Mouse (Mus musculus): ENCODE measurements around the gene Zfp719. TPM values are rescaled to one million over a fixed set of nuclear protein-coding genes. Genes with fewer than 3 reads are reported as not detected.

Gene Zfp719
- total RNA-seq, 2 experiments from 2014 or later: 7.8 to 11.8 TPM

DNA sequence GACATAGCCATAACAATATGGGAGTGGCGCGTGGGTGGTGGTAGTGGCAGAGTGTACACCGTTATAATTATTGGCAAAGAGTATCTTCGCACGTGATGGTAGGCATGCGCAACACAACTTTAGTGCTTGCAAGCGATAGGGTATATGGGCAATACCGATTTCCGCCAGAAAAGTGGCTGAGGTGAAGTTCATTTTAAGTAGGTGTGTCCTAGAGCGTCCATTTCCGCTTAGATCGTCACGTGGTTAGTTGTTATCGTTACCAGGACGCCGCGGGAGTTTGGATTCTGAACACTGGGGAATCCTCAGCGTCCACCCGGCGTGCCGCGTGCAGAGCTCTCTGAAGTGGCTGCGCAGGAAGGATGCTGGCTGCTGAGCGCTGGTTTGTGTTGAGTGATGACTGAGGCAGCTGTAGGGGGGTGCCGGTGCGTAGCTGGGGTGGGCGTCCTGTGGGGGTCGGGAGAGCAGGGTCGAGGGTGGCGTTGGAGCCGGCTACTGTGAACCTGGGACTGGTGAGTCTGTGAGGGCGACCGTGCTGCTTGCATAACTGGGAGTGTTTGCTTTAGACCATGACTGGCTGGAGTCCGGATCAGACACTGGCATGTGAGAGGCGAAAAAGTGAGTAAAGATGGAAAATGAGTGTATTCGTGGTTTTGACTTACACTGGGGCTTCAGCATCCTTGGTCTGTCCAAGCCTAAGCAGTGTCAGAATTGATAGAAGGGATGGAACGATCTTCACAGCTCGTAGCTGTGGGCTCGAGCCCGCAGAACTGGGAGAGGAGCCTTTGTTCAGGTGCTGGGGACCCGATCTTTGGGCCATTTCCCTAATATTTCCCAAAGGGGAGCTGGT, 27.7 kb downstream of the Zfp719 start, which contains the start of gene Zfp819:
Zfp819 (plus strand) TSS at position 274 of the 847 bp plus-strand sequence.
- peak; percentile 29 to 42 for DNase-seq (ENCODE audit: low spot score in 2 of 2)

DNA sequence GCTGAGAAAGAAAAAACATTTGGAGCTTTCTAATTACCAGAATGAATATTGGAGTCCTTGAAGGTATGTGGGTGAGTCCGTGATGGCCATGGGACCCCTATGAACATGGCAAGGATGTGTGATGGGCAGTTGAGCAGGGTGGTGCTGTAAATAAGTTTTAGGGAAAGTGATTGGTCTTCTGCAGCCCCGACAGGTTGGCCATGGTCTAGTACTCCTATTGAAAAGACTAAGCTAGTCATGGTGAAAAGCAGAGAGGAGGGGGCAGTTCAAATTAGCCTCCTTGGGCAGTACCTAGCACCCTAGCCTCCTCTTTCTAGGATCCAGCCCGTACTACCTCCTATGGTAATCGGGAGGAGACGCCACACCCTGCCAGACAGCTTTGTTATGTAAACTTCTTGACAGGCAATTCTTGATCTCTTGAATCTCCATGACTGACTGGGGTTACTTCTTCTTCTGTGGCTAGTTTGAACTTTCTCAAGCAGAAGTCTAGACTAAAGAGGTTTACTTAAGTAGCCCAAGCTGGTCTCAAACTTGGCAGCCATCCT, 28.4 kb downstream of the Zfp719 start:
- no peak for DNase-seq (ENCODE audit: low spot score in 2 of 2)

DNA sequence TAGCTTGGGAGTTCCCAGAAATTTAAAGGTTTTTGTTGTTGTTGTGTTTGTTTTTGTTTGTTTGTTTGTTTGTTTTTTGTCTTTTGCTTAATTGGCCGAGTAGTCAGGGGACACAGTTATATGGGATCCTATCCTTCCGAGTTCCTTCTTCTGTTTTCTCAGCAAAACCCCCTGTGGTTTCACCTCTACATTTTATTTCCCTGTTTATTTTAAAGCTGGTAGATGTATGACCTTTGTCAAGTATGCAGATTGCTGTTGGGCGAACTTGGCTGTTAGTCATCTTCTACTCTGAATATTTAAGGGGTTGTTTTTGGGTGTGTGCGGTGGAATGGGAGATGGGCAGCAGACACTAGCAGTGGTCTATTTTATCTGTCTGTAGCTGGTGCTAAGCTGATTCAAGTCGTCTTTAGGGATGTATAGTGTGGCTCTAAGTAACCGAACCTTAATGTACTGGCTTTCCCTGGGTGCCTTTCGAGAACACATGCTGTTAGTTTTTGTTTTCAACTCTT, 29.0 kb downstream of the Zfp719 start:
- DNase-seq (ENCODE audit: low spot score in 2 of 2): no peak

DNA sequence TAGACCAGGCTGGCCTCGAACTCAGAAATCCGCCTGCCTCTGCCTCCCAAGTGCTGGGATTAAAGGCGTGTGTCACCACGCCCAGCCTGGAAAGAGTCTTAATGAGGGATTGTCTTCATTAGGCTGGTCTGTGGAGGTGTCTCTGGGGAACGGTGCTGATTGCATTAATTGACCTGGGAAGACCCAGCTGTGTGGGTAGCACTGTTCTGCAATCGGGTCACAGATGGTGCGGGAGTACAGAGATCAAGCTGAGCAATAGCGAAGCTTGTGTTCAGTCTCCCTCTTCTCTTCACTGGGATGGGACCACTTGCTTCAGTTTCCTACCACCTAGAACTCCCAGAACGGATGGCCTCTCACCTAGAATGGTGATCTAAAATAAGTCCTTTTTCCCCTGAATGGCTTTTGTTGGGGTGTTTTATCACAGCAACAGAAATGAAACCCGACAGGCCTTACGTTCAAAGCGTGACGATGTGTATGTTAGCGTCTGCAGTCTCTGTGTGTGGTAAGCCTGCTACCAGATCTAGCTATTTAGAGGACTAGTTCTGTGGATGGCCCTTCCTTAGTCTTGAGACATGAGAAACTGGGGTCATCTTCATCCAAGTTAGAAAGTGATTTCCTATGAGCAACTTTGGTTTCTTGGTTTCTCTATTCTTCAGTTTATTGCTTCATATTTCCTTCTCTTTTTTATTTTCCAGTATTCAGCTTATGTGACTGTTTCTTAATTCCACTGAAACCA, 34.6 kb downstream of the Zfp719 start:
- no peak for DNase-seq (ENCODE audit: low spot score in 2 of 2)

DNA sequence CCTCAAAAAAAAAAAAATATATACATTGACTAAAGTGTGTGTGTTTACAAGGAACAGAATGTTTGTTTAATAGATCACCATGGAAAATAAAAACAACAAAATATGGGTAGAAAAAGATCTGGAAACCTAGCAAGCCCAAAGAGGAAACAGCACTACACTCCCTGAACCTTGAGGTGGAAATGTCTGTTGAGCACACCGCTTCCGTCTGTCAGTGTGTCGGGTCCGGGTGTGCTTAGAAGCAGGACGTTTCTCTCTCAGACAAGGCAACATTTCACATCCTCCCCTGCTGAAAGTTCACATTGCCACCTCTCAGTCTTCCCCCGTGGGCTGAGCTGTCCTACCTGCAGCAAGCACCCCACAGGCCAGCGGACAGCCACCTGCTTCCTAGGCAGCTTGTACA, 43.5 kb downstream of the Zfp719 start:
- no peak for DNase-seq (ENCODE audit: low spot score in 2 of 2)

DNA sequence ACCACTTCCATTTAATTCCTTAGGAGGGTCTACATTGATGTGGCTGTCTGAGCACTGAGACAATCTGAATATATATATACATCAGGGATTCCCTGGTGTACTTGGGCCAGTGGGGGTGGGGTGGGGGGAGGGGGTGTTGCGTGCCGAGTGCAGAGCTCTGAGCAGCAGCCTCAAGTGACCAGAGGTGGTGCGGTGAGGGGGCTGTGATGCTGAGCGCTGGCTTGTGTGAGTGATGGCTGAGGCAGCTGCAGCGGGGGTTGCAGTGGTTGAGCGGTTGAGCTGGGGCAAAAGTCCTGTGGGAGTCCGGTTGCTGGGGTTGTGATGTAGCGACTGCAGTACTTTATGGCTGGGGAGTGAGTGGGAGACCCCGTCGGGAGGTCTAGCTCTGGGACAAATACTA, 44.4 kb downstream of the Zfp719 start:
- no peak for DNase-seq (ENCODE audit: low spot score in 2 of 2)

DNA sequence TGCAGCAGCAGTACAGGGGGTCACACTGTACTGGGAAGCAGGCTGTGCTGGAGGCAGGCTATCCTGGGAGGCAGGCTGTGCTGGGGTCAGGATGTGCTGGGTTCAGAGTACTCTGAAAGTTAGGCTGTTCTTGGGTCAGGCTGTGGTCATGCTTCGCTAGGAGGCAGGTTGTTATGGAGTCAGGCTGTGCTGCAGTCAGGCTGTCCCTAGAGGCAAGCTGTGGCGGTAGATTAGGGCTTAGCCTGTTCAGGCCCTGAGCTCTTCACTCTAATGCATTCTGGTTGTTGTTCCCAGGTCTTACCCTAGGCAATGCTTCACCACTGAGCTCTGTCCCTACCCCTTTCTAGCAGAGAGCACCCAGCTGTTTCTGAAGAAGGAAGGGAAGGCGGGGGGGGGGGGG, 45.7 kb downstream of the Zfp719 start:
- DNase-seq (ENCODE audit: low spot score in 2 of 2): no peak

DNA sequence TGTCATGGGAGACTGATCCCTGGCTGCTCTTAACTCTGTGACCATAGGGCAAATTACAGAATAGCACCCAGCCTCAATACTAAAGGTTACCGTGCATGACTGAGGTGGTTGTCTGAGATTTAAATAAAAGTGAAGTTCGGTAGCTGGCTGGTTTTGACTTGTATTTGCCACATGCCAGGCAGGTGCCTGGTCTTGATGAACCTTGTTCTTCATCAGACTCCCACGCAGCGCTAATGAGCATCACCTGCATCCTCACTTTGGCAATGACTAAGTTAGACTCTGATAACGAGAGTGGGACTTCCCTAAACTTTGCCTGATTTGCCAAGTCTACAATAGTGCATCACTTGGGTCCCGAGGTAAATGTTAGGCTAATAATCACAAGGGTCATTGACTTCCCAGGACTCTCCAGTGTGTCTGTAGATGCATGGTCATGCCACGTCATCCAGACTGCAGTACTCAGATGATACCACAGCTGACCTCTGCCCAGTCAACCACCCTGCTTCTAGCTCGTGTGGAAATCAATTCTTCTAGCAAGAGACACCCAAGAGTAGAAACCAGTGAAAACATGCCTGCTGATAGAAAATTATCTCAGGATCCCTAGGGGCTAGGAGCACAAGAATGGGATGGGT, 46.5 kb downstream of the Zfp719 start:
- DNase-seq (ENCODE audit: low spot score in 2 of 2): no peak

DNA sequence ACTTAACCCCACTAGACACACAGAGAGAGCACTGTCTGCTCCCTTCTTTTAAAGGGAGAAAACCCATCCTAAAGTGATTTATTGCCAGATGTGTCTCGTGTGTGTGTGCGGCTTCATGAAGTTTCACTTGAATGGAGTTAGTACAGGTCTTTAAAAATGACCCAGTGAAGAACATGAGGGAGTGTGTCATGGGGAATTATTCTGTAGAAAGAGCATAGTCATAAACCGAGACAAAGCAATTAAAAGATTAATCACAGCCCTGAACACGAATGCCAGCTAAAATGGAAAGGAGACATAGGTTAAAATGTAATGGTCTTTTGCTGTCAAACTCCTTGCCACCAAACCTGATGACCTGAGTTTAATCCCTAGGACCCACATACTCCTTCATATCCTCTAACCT, 54.5 kb downstream of the Zfp719 start:
- DNase-seq (ENCODE audit: low spot score in 2 of 2): no peak

DNA sequence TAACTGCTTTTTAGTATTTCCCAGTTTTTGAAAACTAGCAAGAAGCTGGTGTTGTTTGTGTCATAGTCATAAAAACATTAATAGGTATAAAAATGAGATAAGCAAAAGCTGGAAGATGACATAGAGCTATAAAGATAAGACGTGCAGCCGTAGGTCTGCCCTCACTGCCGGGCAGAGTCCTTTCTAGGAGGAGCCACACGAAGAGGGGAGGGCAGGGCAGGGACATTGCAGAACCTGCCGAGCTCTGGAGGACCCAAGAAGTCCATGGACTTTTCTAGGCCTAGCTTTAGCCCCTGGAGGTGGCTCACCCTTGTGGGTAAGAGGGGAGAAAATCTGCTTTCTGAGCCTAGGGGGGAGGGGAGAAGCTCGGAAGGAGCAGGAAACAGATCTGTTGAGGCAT, 55.1 kb downstream of the Zfp719 start, which contains the start of gene Ceacam18:
Ceacam18 (plus strand) TSS at position 208 of the 400 bp plus-strand sequence.
- DNase-seq (ENCODE audit: low spot score in 2 of 2): no peak

DNA sequence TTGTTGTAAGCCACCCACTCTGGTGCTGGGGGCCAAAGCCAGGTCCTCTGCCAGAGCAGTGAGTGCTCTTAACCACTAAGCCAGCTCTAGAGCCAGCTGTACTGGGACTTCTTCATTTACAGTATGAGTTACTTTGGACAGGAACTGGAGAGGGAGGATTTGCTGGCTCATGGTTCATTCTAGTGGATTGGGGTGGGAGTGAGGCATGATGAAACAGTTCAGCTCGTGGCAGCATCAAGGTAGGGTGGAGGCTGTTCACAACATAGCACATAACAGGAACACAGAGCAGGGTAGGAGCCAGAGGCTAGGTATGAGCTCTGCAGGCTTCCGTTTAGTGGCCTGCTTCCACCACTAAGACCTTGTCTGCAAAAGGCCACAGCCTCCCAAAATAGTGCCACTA, 56.8 kb downstream of the Zfp719 start:
- DNase-seq (ENCODE audit: low spot score in 2 of 2): no peak

DNA sequence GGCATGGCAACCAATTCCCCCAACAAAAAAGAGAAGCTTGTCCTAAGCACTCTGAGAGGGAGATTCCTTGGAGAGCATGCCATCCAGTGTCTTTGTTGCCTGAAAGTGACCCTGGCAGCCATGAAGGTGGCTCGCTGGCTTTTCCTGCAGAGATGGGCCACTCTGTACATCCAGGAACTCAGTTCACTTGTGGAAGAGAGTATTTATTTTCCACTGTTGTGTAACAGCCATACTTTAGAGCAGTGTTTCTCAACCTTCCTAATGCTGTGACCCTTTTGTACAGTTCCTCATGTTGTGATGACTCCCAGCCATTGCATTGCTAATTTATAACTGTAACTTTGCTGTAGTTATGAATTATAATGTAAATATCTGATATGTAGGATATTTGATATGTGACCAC, 57.7 kb downstream of the Zfp719 start:
- no peak for DNase-seq (ENCODE audit: low spot score in 2 of 2)

DNA sequence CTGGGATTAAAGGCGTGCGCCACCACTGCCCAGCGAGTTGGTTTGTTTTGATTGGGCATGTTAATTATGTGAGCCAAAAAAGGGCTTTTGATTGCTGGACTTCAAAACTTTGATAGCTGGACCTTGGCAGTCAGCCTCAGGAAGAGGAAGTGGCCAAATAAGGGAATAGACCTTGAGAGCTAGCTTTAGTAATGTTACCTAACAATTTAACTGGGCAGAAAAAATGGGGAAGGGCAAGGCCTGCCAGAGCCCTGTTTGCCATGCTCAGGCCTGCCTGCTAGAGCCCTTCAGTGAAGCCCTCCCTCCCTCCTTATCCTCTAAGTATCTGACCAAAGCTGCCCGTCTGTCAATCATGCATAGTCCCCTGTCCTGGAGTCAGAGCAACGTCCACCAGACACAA, 63.2 kb downstream of the Zfp719 start:
- DNase-seq (ENCODE audit: low spot score in 2 of 2): no peak

Other genes starting within 250 kb of the Zfp719 start
- under 1 TPM; 0.10 to 0.17 TPM for gene Siglecf, start 228.3 kb upstream of the Zfp719 start, total RNA-seq (2021)
- gene Siglecg, start 171.4 kb upstream of the Zfp719 start, total RNA-seq (2021): under 1 TPM in 1 of 2 experiments, not detected in 1; 0.10 TPM
- gene Lim2, start 151.9 kb upstream of the Zfp719 start, total RNA-seq (2021): not detected
- not detected for gene Nkg7, start 142.5 kb upstream of the Zfp719 start, total RNA-seq (2021)
- gene Cldnd2, start 138.8 kb upstream of the Zfp719 start, total RNA-seq (2021): not detected
- 100 to 1,000 TPM; 408 to 443 TPM for gene Etfb, start 135.5 kb upstream of the Zfp719 start, total RNA-seq (2021)
- 1 to 10 TPM; 1.2 to 1.4 TPM for gene Gm45233, start 135.5 kb upstream of the Zfp719 start, total RNA-seq (2021)
- 1 to 10 TPM; 3.7 to 4.9 TPM for gene Vsig10l, start 116.5 kb upstream of the Zfp719 start, total RNA-seq (2021)
- under 1 TPM; 0.54 to 0.64 TPM for gene Iglon5, start 89.5 kb upstream of the Zfp719 start, total RNA-seq (2021)
- gene 4931406B18Rik, start 73.7 kb upstream of the Zfp719 start, total RNA-seq (2021): not detected
- gene Cd33, start 35.2 kb upstream of the Zfp719 start, total RNA-seq (2021): 1 to 10 TPM; 4.4 to 5.5 TPM
- gene Zfp658, start 17.4 kb upstream of the Zfp719 start, total RNA-seq (2021): 1 to 10 TPM; 2.2 to 2.3 TPM
- not detected for gene Zfp819, start 27.6 kb downstream of the Zfp719 start, total RNA-seq (2021)
- not detected for gene Ceacam18, start 55.1 kb downstream of the Zfp719 start, total RNA-seq (2021)
- 1 to 10 TPM in 1 of 2 experiments, under 1 TPM in 1; 0.91 to 1.1 TPM for gene Siglece, start 80.6 kb downstream of the Zfp719 start, total RNA-seq (2021)
- 1 to 10 TPM; 4.9 to 5.4 TPM for gene Ctu1, start 92.4 kb downstream of the Zfp719 start, total RNA-seq (2021)
- not detected for gene Klk14, start 110.8 kb downstream of the Zfp719 start, total RNA-seq (2021)
- gene Klk13, start 133.0 kb downstream of the Zfp719 start, total RNA-seq (2021): not detected
- gene Klk12, start 189.3 kb downstream of the Zfp719 start, total RNA-seq (2021): not detected
- not detected for gene Klk11, start 195.0 kb downstream of the Zfp719 start, total RNA-seq (2021)
- gene Klk10, start 201.4 kb downstream of the Zfp719 start, total RNA-seq (2021): under 1 TPM in 1 of 2 experiments, not detected in 1; 0.18 TPM
- not detected for gene Klk9, start 212.3 kb downstream of the Zfp719 start, total RNA-seq (2021)
- 1 to 10 TPM; 2.5 to 3.5 TPM for gene Klk8, start 218.0 kb downstream of the Zfp719 start, total RNA-seq (2021)
- not detected for gene Klk7, start 231.7 kb downstream of the Zfp719 start, total RNA-seq (2021)
- gene Klk6, start 244.9 kb downstream of the Zfp719 start, total RNA-seq (2021): not detected

Data from gastrocnemius, postnatal 4 days (tissue).